Mouse (Mus musculus): ENCODE data around the gene Dcaf12. TPM values are rescaled to one million over a fixed set of nuclear protein-coding genes. Genes with fewer than 3 reads are reported as not detected.

The Dcaf12 gene
- 58.4 and 77.1 TPM in 2 replicates for total RNA-seq (2015; ENCODE audit: low replicate concordance)
- total RNA-seq (2017; ENCODE audit: low replicate concordance) = 66.0 and 84.6 TPM in 2 replicates

- peak; percentile 95 for ATAC-seq (replicated peaks; ENCODE audit: low FRiP score, poor library complexity, severe bottlenecking)
Observed at GRCm38 (mm10) chr4:41314141-41315129, at the start of gene Dcaf12. Gene Dcaf12, minus strand, starts transcription at chr4:41314889.

GRCm38 (mm10) chr4:41361059-41361458 lies 46.4 kb upstream of the Dcaf12 start:
- no peak for ATAC-seq (replicated peaks; ENCODE audit: low FRiP score, poor library complexity, severe bottlenecking)

- no peak for ATAC-seq (replicated peaks; ENCODE audit: low FRiP score, poor library complexity, severe bottlenecking)
Observed at GRCm38 (mm10) chr4:41359358-41359757, 44.7 kb upstream of the Dcaf12 start.

GRCm38 (mm10) chr4:41358669-41359068 lies 44.0 kb upstream of the Dcaf12 start:
- no peak for ATAC-seq (replicated peaks; ENCODE audit: low FRiP score, poor library complexity, severe bottlenecking)

DNA sequence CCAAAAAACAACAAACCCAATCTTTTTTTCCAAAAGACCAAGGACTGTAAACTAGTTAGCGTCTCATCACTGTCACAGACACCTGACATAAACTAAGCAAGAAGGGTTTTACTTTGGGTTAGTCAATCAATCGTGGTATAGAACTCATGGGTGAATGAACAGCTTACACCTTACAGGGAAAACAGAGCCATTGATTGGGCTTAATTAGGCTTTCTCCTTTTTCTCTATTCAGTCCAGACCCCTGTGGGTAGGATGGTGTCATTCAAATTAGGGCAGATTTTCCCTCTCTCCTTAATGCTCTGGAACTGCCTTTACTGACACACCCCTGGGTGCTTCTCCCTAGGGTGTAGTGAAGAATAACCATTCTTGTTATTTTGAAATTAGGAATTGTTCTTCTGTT lies 42.5 kb upstream of the Dcaf12 start:
- ATAC-seq (replicated peaks; ENCODE audit: low FRiP score, poor library complexity, severe bottlenecking) = no peak

DNA sequence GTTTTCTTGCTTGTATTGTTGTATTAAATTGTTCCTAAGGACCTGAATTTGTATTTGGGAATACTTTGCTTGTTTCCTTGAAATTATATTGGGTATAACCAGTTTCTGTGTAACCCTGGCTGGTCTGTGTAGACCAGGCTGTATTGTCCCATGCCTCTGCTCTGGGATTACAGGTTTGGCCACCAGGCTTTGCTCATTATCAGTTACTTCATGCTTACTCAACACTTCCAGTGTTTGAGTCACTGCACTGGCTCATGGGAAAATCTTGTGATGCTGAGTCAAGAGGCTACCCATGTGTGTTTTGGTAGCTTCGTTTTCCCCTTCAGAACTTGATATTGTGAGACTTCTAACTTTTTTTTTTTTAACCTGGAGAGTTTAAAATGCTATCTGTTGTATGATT lies 38.6 kb upstream of the Dcaf12 start:
- no peak for ATAC-seq (replicated peaks; ENCODE audit: low FRiP score, poor library complexity, severe bottlenecking)

GRCm38 (mm10) chr4:41352758-41353157 lies 38.1 kb upstream of the Dcaf12 start:
- 0 out of 2 replicates have a peak, but pooled peaks have one; percentile 4 for ATAC-seq (replicated peaks; ENCODE audit: low FRiP score, poor library complexity, severe bottlenecking)

DNA sequence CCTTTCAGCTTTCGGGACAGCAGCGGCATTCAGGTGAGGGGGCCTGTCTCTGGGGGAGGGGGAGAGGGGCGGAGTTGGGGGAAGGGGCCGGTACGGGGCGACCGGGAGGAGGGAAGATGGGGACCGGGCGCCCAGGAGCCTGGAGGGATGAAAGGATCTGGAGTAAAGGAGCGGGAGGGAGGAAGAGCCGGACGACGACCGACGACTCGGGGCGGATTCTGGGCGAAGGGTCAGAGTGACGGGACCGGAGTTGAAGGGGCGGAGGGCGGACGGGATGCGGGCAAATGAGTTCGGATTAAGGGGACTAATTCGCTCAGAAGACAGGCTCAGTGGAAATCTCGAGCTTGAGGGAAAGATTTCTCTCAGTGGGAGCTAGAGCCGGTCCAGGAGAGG lies 34.5 kb upstream of the Dcaf12 start:
- ATAC-seq (replicated peaks; ENCODE audit: low FRiP score, poor library complexity, severe bottlenecking) = no peak

DNA sequence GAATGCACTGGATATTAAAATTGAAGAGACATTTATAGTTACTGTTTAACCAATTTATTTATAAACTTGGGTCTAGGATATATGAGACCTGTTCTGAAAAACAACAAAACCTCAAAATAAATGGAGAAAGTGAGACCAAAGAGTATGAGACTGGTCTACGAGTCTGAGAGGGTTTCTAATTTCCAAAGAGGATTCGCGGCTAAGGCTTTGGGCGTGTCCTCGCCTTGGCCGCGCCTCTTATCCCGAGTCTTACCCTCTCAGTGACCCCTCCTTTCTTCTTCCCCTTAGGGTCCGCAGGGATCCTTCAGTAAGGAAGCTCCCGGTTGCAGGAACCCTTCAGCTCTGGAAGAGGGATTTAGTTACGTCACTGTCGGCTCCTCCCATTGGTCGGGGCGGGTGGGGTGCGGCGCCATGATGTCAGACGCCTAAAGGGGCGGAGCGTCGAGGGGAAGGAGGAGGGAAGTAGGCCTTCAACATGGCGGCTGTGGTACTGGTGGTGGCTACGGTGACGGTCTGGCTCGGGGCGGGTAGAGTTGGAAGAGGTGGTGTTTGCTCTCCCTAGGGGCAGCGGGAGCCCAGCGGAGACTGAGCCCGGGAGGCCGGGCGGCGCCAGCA lies 34.0 kb upstream of the Dcaf12 start, which contains the start of gene Ubap1:
Gene Ubap1, plus strand, starts transcription at position 413 of the 615 bp plus-strand sequence.
- ATAC-seq (replicated peaks; ENCODE audit: low FRiP score, poor library complexity, severe bottlenecking) = peak; percentile 98

DNA sequence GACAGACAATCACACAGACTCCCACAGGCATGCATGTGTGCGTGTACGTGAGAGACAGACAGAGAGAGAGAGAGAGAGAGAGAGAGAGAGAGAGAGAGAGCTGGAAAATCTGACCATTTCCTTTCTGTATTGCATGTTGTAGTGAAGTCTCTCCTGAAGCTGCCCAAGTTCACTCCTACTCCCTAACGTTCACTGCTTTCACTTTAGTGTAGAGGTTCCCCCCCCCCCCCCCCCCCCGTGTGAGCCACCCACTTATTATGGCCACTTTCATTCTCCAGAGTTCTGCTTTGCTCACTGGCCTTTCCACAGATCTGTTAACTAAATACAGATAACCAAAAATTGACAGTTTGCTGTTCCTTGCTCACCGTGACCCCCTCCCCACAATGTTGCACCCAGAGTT lies 33.1 kb upstream of the Dcaf12 start:
- ATAC-seq (replicated peaks; ENCODE audit: low FRiP score, poor library complexity, severe bottlenecking) = no peak

- no peak for ATAC-seq (replicated peaks; ENCODE audit: low FRiP score, poor library complexity, severe bottlenecking)
Observed at GRCm38 (mm10) chr4:41346011-41346410, 31.3 kb upstream of the Dcaf12 start.

- no peak for ATAC-seq (replicated peaks; ENCODE audit: low FRiP score, poor library complexity, severe bottlenecking)
Observed at GRCm38 (mm10) chr4:41340912-41341550, 26.3 kb upstream of the Dcaf12 start.

DNA sequence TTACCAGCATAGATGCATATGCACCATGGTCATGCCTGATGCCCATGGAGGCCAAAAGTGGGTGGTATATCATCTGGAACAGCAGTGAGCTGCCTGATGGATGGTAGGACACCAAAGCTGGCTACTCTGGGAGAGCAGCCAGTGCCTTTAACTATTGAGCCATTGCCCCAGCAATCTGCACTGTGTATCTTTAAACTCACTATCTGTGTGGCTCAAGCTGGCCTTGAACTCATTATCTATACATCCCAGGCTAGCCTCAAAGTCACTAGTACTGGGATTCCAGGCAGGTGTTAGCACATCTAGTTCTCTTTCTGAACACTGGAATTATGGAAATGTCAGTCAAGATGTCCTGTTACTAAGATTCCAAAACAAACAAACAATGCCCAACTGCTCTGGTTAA lies 21.9 kb upstream of the Dcaf12 start:
- ATAC-seq (replicated peaks; ENCODE audit: low FRiP score, poor library complexity, severe bottlenecking) = peak; percentile 88

- ATAC-seq (replicated peaks; ENCODE audit: low FRiP score, poor library complexity, severe bottlenecking) = peak; percentile 64
Observed at GRCm38 (mm10) chr4:41331698-41332421, 17.2 kb upstream of the Dcaf12 start.

GRCm38 (mm10) chr4:41331085-41331484 lies 16.4 kb upstream of the Dcaf12 start:
- peak; percentile 97 for ATAC-seq (replicated peaks; ENCODE audit: low FRiP score, poor library complexity, severe bottlenecking)

DNA sequence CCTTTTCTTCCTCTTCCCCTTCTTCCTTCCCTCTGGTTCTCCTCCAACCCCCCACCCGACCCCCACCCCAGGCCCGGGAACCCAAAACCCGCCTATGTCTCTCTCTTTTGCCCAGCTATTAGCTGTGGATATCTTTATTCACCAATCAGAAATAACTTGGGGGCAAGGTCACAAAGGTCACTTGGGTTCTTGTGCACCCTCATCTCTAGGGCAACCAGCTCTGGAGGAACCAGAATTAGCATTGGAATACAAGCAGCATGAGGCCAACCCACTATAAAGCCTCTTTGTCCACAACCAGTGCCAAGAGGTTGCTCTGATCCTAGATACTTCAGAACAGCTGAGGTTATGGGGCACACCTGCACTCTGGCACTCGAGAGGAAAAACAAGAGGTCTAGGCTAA lies 14.8 kb upstream of the Dcaf12 start:
- no peak for ATAC-seq (replicated peaks; ENCODE audit: low FRiP score, poor library complexity, severe bottlenecking)

DNA sequence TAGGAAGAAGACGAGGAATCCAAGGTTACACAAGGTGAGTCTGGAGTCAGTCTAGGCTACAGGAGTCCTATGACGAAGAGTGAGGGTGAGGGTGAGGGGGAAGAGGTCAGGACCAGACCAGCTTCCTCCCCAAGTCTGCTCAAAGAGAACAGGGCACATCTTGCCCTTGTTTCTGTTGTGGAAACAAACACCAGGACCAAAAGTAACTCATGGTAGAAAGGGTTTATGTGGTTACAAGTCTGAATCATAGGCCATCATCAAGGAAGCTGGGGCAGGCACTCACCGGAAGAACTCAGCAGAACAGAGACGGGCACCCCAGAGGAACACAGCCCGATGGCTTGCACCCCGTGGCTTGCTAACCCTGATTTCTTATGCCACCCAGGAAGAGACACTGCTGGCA lies 12.2 kb upstream of the Dcaf12 start:
- no peak for ATAC-seq (replicated peaks; ENCODE audit: low FRiP score, poor library complexity, severe bottlenecking)

GRCm38 (mm10) chr4:41320971-41321370 lies 6.3 kb upstream of the Dcaf12 start:
- no peak for ATAC-seq (replicated peaks; ENCODE audit: low FRiP score, poor library complexity, severe bottlenecking)

DNA sequence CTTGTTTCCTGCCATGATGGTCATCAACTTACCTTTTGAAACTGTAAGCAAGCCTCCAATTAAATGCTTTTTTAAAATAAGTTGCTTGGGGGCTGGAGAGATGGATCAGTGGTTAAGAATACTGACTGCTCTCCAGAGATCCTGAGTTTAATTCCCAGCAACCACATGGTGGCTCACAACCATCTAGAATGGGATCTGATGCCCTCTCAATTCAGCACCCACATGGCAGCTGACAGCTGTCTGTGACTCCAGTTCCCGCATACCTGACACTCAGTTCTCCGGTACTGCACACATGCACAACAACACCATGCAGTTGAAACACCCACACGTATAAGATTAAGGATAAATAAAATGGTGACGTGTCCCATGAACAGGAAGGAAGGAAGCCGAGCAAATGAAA lies 3.6 kb upstream of the Dcaf12 start:
- ATAC-seq (replicated peaks; ENCODE audit: low FRiP score, poor library complexity, severe bottlenecking) = no peak

DNA sequence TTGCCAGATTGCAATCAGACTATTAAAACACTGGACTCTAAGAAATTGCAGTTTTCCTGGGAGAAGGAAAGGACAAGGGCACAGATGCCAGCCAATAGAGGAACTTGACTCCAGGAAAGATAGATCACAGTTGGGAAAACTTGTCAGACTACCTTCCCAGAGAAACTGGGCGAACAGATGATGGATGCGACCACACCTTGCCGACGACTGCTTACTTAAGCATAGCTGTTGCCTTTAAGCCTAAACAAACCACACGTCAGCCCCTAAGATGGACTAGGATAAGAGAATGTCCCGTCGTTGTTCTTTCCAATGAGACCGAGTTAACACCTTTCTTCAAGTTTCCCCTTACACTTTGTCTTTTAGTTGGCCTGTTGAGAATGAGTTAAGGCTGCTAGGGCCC lies 484 bp upstream of the Dcaf12 start:
- no peak for ATAC-seq (replicated peaks; ENCODE audit: low FRiP score, poor library complexity, severe bottlenecking)

All from erythroid progenitor cell, adult 5-6 weeks (primary cell).